Mouse (Mus musculus) kidney, adult 2 months (tissue): ENCODE measurements around the gene Tex48. TPM values are rescaled to one million over a fixed set of nuclear protein-coding genes. Genes with fewer than 3 reads are reported as not detected.
A peak's percentile ranks its signal among the peaks of the same experiment; 100 is the strongest.

Experiments used
- DNase-seq: peaks from one replicate; pipeline ENCODE4 v3.0.0; 2021
- H3K27ac ChIP-seq: fragments of 200-500 bp; 2 replicates; pipeline ENCODE4 v1.5.1; 2012; ENCODE audit warnings: low read depth, low read length, control low read depth, inconsistent platforms; ENCODE audit not compliant: insufficient read depth
- H3K27me3 ChIP-seq: fragments of 200-500 bp; replicated peaks from 2 replicates; pipeline ENCODE4 v1.6.1; 2012; ENCODE audit warnings: mild to moderate bottlenecking, moderate library complexity, low read length, inconsistent platforms; ENCODE audit not compliant: control insufficient read depth, insufficient read depth
- H3K36me3 ChIP-seq: fragments of 200-500 bp; 2 replicates; pipeline ENCODE4 v1.6.1; 2012; ENCODE audit warnings: mild to moderate bottlenecking, moderate library complexity, low read length, inconsistent platforms; ENCODE audit not compliant: control insufficient read depth, insufficient read depth
- H3K4me1 ChIP-seq: fragments of 200-500 bp; 2 replicates; pipeline ENCODE4 v1.6.1; 2011; ENCODE audit warnings: low read length; ENCODE audit not compliant: control insufficient read depth, insufficient read depth
- H3K4me3 ChIP-seq: fragments of 200-500 bp; 2 replicates; pipeline ENCODE4 v1.5.1; 2011; ENCODE audit warnings: mild to moderate bottlenecking, low read depth, low read length, control low read depth; ENCODE audit not compliant: insufficient read depth
- CTCF ChIP-seq: fragments of 200-500 bp; conservative IDR thresholded peaks from 2 replicates; pipeline ENCODE4 v1.5.1; 2011; ENCODE audit warnings: low read depth, mild to moderate bottlenecking, control low read depth, low read length, moderate library complexity, mixed read lengths; ENCODE audit not compliant: insufficient read depth, insufficient read length
- POLR2A ChIP-seq: fragments of 200-500 bp; IDR thresholded peaks from one replicate; pipeline ENCODE4 v1.6.1; 2011; ENCODE audit warnings: low read depth, low read length, control low read depth
- WGBS: fragments of 180-500 bp; shearing (Covaris S2); methylation state at CpG from one replicate; pipeline ENCODE4 v1.1.7; 2018; 5-methylcytosine and 5-hydroxymethylcytosine counted together
- polyA plus RNA-seq: library from polyadenylated mRNA; depleted of rRNA; stranded (reverse); fragments of >200 nt; gene quantifications from 2 replicates; pipeline ENCODE4 v1.2.3, GENCODE M21; 2012; rRNA removed

Tex48 gene
- polyA plus RNA-seq, result not detected in 2 replicates

DNA sequence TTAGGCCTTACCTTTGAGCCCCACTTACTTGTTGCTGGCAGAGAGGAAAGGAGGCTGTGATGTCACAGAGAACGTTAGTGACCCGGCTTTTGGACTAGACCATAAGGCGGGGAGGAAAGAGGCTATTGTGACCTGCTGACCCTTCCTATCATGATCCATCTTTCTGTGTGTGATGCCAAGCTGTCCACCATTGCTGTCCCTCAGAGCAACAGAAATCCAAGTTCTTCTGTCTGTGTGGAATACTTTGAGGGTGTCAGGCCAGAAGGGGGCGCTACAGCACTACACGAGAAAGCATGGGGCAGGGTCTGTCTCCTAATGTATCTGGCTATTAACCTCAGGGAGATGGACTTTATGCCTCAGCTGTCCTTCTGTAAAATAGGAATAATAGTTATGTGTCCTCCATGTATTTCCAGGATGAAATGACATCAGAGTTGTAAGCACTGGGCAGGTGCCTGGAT is at the start of gene Tex48:
TSS of gene Tex48 (minus strand) at position 51 of the 458 bp plus-strand sequence.
- 61% methylated on average over 5 of the region's 5 CpGs for WGBS
- no peaks in the 10 kb centered on the region for H3K36me3 ChIP-seq
- TF ChIP-seq POLR2A (no peak), CTCF (peak; percentile 46)
- no peak within 1 kb of the TSS for H3K4me3 ChIP-seq
- H3K4me1 ChIP-seq, result no peaks in the 10 kb centered on the region
- no peak for DNase-seq
- no peak within 1 kb of the TSS for H3K27ac ChIP-seq
- no peaks in the 10 kb centered on the region for H3K27me3 ChIP-seq

DNA sequence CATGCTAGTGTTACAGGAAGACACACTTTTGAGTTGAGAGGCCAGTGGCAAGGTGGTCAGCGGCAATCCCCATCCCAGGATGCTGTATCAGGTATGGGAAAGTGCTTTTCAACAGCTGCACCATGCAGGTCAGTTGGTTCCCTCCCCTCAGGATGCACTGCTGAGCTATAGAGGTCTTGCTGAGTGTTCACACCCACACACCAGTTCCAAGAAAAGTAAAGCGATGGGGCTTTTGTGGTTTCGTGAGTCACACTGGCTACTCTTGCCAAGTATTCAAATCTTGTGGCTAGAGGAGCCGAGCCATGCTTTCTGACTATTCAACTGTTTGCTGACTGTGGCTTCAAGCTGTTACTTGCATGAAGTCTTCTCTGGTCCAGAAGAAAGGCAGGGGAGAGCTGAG is 46.0 kb upstream of the Tex48 start:
- Histone ChIP-seq H3K4me1 (no peaks in the 10 kb centered on the region), H3K4me3 (no peak overlapping the region), H3K36me3 (no peaks in the 10 kb centered on the region), H3K27ac (no peak overlapping the region), H3K27me3 (no peaks in the 10 kb centered on the region)
- TF ChIP-seq POLR2A, result no peak
- TF ChIP-seq CTCF, result no peak
- peak; percentile 23 for DNase-seq
- 61% methylated on average over 4 of the region's 4 CpGs for WGBS

DNA sequence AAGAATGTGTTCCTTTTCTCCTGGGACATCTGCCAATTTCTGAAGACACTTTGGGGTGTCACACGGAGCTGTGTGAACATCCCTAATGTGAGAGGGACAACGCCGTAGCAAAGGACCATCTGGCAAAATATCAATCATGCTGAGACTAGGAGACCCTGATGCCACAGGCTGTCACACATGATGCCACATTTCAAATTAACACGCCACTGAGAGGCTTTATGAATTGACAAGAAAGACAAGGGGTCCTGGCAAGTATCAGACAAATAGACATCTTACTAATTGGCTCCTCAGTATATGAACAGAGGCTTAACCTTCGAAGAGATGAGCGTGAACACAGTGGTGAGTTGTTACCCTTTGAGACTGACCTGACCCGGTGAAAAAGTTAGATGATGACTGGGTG is 43.5 kb upstream of the Tex48 start:
- no peak for TF ChIP-seq CTCF
- no peak for TF ChIP-seq POLR2A
- no peak overlapping the region for H3K4me3 ChIP-seq
- WGBS, result 76% methylated on average over 7 of the region's 7 CpGs

DNA sequence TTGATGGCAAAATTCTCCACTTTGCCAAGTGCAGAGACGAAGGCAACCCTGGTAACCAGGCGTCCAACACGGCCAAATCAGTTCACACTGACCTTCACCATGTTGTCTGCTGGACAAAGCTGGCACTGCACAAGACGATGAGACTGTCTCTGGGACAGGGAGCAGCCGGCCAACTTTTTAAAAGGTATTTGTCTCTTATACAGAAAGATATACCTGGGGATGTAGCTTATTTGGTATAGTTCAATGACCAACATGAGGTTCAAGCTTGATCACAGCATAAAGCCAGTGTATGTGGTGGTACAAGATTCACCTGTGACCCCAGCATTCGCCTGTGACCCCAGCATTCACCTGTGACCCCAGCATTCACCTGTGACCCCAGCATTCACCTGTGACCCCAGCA is 41.1 kb upstream of the Tex48 start, which contains the start of gene Gm11214:
TSS of gene Gm11214 (minus strand) at position 101 of the 400 bp plus-strand sequence.
- H3K27ac ChIP-seq, result no peak within 1 kb of the TSS
- H3K27me3 ChIP-seq, result no peaks in the 10 kb centered on the region
- no peak for DNase-seq
- no peaks in the 10 kb centered on the region for H3K4me1 ChIP-seq
- H3K4me3 ChIP-seq, result no peak within 1 kb of the TSS
- WGBS, result 92% methylated on average over 6 of the region's 6 CpGs
- TF ChIP-seq POLR2A, result no peak
- H3K36me3 ChIP-seq, result no peaks in the 10 kb centered on the region

More for the DNA sequence above, 43.5 kb upstream of the Tex48 start:
- no peak for DNase-seq
- H3K36me3 ChIP-seq, result no peaks in the 10 kb centered on the region
- no peaks in the 10 kb centered on the region for H3K4me1 ChIP-seq
- H3K27ac ChIP-seq, result no peak overlapping the region
- H3K27me3 ChIP-seq, result no peaks in the 10 kb centered on the region

DNA sequence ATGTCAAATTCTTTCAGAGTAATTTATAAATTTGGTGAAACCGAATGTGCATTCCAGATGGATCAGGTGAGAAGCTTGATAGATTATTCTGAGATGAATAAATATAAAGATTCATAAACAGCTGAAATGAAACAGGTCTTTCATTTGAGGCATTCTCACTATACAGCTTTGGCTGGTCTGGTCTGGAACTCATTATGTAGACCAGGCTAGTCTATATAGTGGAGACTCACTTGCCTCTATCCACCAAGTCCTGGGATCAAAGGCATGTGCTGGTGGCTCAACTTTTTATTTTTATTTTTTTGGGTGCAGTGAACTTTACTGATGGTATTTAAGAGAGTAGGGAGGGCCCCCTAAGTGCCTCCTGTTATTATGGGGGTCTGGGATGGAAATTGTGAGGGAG is 39.6 kb upstream of the Tex48 start:
- H3K36me3 ChIP-seq, result no peaks in the 10 kb centered on the region
- no peak for DNase-seq
- WGBS, result 86% methylated on average over 1 of the region's 1 CpGs
- H3K27ac ChIP-seq, result no peak overlapping the region
- H3K27me3 ChIP-seq, result no peaks in the 10 kb centered on the region
- TF ChIP-seq POLR2A (no peak), CTCF (no peak)
- H3K4me1 ChIP-seq, result no peaks in the 10 kb centered on the region
- no peak overlapping the region for H3K4me3 ChIP-seq

DNA sequence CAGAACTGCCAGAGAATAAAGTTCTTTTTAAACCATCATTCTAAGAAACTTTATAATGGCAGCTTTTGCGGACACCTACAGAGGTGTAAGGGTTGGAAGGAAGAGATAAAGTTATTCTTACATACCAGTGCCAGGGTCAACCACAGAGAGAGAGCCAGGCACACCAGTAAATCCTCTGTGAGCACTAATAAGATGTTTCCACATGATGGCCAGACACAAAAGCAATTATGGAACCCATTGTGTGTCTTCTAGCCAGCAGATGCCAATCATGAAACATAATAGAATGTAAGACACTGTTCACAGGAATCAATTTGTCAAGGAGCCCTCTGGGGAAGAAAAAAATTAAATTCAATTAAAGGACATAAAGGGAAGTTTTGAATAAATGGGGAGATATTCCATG is 39.2 kb upstream of the Tex48 start:
- 79% methylated on average over 1 of the region's 1 CpGs for WGBS

DNA sequence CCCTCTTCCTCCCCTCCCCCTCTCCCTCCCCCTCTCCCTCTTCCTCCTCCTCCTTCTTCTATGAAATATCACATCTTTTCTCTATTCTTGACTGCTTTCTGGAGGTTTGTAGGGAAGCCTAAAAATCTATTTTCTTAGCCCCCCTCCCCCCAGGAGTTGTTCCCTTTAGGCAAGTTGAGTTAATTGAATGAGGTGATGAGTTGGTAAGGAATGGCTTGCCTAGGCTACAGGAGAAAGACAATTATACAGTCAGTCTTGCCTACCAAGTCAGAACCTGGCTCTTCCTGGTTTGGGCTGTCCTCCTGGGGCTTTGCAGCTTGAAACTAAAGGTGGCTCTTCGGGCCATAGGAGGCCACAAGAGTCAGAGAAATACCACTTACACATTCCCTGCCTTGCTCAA is 37.5 kb upstream of the Tex48 start:
- no peaks in the 10 kb centered on the region for H3K27me3 ChIP-seq
- H3K36me3 ChIP-seq, result no peaks in the 10 kb centered on the region
- no peak overlapping the region for H3K27ac ChIP-seq
- no peak for TF ChIP-seq POLR2A
- no peak for TF ChIP-seq CTCF
- no peaks in the 10 kb centered on the region for H3K4me1 ChIP-seq
- no peak for DNase-seq
- no peak overlapping the region for H3K4me3 ChIP-seq
- 88% methylated on average over 1 of the region's 1 CpGs for WGBS

More for the DNA sequence above, 39.2 kb upstream of the Tex48 start:
- no peaks in the 10 kb centered on the region for H3K4me1 ChIP-seq
- TF ChIP-seq CTCF, result no peak
- TF ChIP-seq POLR2A, result no peak
- H3K4me3 ChIP-seq, result no peak overlapping the region
- DNase-seq, result no peak
- H3K27ac ChIP-seq, result no peak overlapping the region
- H3K27me3 ChIP-seq, result no peaks in the 10 kb centered on the region
- H3K36me3 ChIP-seq, result no peaks in the 10 kb centered on the region
